Mouse (Mus musculus) left cerebral cortex, postnatal 4 days (tissue): Measurements from ENCODE around the gene Abca4. TPM values are rescaled to one million over a fixed set of nuclear protein-coding genes. Genes with fewer than 3 reads are reported as not detected.
"Not testable (repeated sequence)": the region's sequence is repeated elsewhere in the genome, so short reads cannot be mapped to it uniquely, and the experiment has no call there.

Experiments used
- DNase-seq: peaks from one replicate; pipeline ENCODE4 v3.0.0-alpha.2; 2022
- intact Hi-C: fragments of 180-260 bp; cut with DNase I; formaldehyde crosslinking; loops from one replicate; pipeline ENCODE4 v1.15.1; 2025
- total RNA-seq, 2 experiments: library from RNA; stranded (reverse); gene quantifications; 2 replicates each; pipeline ENCODE4 v1.2.3; 2021

Abca4 gene
- total RNA-seq, 2 experiments from 2014 or later, result 3.4 to 3.8 TPM

DNA sequence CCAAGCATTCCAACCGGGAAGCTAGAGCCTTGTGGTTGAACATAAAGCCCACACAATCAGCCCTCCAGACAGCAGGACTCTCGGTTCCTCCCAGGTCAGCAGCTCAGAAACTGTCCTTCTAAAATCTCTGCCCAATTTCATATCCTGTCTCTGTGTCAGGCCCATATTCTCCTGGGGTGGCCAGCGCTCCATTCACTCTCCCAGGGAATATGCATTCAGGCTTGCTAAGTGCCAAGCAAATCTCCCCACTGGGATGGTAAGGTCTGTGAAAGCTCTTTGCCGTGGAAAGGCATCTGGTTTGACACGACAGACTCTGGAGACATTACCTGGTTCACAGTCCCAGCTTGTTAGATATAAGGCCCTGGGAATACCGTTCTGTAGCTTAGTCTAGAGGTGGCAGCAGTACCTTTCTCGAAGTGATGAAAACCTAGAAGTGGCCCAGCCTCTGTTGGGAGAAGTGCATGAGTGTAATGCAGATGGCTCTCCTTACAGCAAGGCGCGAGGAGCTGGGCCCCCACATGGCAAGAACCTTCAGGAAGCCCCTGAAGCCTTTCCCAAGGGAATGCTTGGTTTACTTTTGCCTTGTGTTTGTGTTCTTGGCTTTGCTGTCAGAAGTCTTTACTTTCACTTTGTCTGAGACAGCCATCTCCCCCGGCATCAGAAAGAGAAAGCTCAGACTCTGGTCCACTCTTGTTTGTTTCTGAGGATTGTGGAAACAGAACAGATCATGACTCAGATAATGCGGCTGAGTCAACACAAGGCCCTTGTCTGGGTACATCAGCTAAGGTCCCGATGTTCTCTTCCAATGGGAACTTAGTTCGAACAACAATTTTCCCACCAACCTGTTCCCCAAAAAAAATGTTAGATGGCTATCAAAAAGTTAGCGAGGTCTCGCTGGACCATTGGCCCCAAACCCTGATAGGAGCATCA is 164.3 kb downstream of the Abca4 start:
- intact Hi-C loops, result no loop called here
- no peak for DNase-seq

DNA sequence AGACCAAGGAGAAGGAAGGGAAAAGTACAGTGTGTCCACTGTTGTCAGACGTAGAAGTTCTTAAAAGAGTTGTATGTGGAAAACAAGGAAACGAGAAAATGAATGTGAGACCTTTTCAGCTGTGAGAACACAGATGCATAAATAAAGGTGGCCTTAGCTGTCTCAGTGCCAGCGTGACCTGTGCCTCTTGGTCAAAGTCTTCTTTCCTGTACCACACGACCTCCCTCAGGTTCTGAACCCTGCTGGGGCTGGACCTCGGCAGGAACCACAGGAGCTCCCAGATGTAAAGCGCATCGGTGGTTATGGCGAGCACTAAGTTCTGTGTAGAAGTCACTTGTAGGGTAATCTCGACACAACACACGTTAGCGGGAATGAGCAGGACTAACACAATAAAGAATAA is 165.3 kb downstream of the Abca4 start:
- DNase-seq, result no peak
- intact Hi-C loops, result no loop called here

DNA sequence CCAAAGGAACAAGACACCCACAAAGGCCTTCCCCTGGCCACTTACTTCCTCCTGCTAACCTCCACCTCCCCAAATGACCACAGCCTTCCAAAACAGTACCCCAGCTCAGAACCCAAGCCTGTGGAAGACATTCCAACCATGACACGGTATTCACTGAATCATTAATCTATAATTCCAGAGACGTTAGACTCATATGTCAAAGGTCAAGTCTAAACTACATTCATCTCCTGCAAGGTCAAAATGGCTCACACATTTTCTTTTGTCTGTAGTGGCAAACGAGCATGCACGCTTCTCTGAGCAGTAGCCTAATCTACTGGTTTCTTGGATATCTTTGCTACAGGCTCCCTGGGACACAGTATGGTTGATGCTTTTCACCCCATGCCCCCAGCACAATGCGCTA is 166.2 kb downstream of the Abca4 start:
- DNase-seq, result no peak
- intact Hi-C loops, result no loop called here

DNA sequence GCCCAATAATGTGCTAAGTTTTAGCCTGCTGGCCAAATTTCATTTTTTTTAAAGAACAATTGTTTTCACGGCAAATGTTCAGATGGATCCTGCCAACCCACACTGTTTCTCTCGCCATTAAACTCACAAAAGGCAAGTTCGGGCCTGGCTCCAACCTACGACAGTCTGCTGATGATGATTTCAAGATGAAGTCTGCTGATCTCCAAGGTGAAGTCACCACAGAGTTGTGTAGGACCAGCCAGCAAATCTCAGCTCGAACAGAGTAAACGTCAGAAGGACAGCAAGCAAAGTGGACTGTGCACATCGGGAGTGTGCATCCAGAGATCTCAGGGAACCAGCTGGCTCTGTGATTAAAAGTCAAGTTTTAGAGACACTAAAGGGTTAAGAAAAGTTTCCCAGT is 166.6 kb downstream of the Abca4 start:
- intact Hi-C loops, result no loop called here
- no peak for DNase-seq

DNA sequence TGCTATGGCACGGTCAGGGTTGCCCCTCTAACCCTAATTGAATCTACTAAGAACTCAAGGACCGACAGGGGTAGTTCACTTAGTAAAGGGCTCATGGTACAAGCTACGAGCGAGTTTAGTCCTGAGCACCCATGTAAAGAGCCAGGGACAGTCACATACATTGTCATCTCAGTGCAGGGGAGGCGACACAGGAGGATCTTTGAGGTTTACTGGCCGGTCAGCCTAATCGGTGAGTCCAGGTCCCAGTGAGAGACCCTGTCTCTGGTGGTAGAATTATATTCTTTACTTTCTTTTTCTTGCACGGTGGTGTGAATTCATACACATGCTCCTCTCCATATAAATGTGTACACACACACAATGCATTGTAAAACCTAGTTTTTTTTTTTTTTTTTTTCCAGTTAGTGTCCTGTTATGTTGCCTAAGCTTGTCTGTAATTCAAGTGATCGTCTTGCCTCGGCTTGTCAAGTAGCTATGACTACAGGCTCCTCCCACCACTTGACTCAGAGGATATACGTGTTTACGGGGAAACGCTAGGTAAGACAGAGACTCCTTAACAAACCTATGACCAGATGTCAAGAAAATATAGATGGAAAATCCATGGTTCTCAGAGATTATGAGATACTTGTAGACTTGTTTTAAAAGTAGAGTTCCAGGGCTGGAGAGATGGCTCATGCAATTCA is 167.3 kb downstream of the Abca4 start:
- DNase-seq, result no peak
- intact Hi-C loops, result no loop called here

DNA sequence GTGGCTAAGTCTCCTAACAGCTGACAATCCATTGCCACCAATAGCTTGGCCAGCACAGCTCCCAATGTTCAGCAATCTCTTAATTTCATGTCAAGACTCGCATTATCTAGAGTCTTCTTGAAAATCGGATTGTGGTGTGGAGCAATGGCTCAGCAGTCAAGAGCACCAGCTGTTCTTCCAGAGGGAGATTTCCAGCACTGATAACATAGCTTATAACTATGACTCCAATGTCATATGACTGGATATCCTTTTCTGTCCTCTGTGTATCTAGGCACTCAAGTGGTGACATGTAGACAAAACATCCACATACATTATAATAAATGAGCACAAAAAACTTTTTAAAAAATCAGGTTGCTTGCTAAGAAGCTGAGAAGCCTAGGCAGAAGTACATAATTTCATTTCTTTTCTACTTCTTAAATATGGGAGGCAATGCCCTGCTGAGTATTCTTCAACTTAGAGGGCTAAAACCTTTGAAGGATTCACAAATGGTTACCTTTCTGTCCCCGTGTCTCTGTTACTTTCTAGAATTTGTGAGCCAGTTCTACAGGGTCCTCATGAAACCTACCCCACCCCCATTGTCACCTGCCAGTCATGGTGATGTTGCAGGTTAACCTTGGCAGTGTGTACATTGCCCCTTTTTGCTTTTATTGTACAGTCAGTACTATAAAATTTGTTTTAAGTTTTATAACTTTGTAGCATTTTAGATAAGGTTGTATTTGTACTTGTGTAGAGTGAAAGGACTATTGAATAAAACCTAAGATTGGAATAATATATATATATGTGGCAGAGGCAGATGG is 177.2 kb downstream of the Abca4 start:
- no peak for DNase-seq
- intact Hi-C loops, result no loop called here

DNA sequence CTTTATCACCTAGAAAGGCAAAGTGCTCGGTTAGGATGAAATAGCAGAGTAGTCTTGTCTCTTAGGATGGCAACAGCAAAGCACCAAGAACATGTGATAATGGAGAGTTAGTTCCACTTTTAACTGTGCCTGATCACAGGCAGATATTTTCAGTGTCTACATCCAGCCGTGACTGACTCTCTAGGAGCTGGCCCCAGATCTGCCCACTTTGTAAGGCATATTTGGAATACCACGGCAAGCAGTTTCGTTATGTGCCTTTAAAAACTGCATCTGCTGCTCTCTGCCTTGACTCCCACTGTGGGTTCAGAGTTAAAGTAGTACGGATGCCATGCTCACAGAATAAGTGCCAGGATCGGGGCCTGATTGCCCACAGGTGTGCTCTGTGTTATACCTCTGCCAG is 182.7 kb downstream of the Abca4 start:
- intact Hi-C loops, DNase-seq: not testable (repeated sequence)

Other genes starting within 250 kb of the Abca4 start
- 10 to 100 TPM; 73.3 to 79.7 TPM for gene Abcd3, start 229.1 kb upstream of the Abca4 start, total RNA-seq
- gene Arhgap29, start 91.9 kb upstream of the Abca4 start, total RNA-seq, result 10 to 100 TPM; 50.7 to 56.0 TPM
- 10 to 100 TPM; 59.5 to 79.0 TPM for gene Gclm, start 201.1 kb downstream of the Abca4 start, total RNA-seq
- gene Dnttip2, start 229.9 kb downstream of the Abca4 start, total RNA-seq, result 10 to 100 TPM; 31.7 to 33.3 TPM
- 1 to 10 TPM; 4.7 to 7.0 TPM for gene Bcar3, start 249.7 kb downstream of the Abca4 start, total RNA-seq